Mouse (Mus musculus) small intestine, adult 2 months (tissue): ENCODE results near the gene Prss12.

ENCODE experiments used
- CTCF ChIP-seq: fragments of 200-500 bp; IDR thresholded peaks from 2 replicates; pipeline ENCODE4 v1.5.1; 2012; ENCODE audit warnings: low read depth, mild to moderate bottlenecking, control low read depth, inconsistent platforms, low read length, moderate library complexity, mixed read lengths; ENCODE audit not compliant: insufficient replicate concordance, insufficient read length; ENCODE audit errors: extremely low read depth
- POLR2A ChIP-seq: fragments of 200-500 bp; IDR thresholded peaks from 2 replicates; pipeline ENCODE4 v1.6.1; 2012; ENCODE audit warnings: low read depth, mild to moderate bottlenecking, control low read depth, inconsistent platforms, low read length, moderate library complexity

- TF ChIP-seq CTCF (no peak), POLR2A (no peak)
Measured at GRCm38 (mm10) chr3:123511818-123512217, 65.1 kb downstream of the Prss12 start.
